Mouse (Mus musculus): Measurements from ENCODE around the gene Tbx10. TPM values are rescaled to one million over a fixed set of nuclear protein-coding genes. Genes with fewer than 3 reads are reported as not detected.

Tbx10 gene
- polyA plus RNA-seq (2012; rRNA removed), result 0.10 TPM in 1 of 2 replicates, not detected in the other

DNA sequence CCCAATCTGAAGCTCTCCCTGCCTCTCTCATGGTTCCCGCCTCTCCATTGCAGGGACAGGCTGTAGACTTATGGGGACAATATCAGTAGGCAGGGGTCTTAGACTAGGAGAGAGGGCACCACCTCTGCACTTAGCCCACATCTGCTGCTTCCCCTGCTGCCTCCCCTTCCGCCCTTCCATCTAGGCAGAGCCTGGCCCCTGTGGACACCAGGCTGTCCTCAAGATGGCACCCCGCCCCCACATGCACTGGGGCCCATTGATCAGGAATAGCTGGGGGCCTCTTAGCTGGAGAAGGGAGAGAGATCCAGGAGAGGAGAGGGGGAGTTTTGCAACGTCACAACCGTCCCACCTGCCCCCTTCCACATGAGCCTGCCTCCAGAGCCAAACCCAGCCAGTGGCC is at the start of gene Tbx10:
Gene Tbx10 (plus strand): TSS at position 337 of the 400 bp plus-strand sequence.
- H3K4me3 ChIP-seq (ENCODE audit: low read depth, low read length), result no peak within 1 kb of the TSS
- WGBS, result 77% methylated on average over 5 of the region's 5 CpGs
- peaks cover 9% of the 10 kb centered on the region for H3K4me1 ChIP-seq (ENCODE audit: control insufficient read depth, insufficient read depth, insufficient read length, low read length)
- no peaks in the 10 kb centered on the region for H3K27me3 ChIP-seq (ENCODE audit: control insufficient read depth, insufficient read depth, low read length)
- no peak for TF ChIP-seq POLR2A (IDR thresholded peaks at IDR 0.05; ENCODE audit: low read depth, low read length)
- TF ChIP-seq CTCF (IDR thresholded peaks at IDR 0.05; ENCODE audit: extremely low read depth, insufficient read length, insufficient replicate concordance, low read depth, low read length), result no peak
- no peak within 1 kb of the TSS for H3K27ac ChIP-seq (ENCODE audit: insufficient read depth, low read depth, low read length)
- no peaks in the 10 kb centered on the region; the same call in 1 of the 2 replicates for H3K36me3 ChIP-seq (ENCODE audit: control insufficient read depth, insufficient read depth, low read length)

DNA sequence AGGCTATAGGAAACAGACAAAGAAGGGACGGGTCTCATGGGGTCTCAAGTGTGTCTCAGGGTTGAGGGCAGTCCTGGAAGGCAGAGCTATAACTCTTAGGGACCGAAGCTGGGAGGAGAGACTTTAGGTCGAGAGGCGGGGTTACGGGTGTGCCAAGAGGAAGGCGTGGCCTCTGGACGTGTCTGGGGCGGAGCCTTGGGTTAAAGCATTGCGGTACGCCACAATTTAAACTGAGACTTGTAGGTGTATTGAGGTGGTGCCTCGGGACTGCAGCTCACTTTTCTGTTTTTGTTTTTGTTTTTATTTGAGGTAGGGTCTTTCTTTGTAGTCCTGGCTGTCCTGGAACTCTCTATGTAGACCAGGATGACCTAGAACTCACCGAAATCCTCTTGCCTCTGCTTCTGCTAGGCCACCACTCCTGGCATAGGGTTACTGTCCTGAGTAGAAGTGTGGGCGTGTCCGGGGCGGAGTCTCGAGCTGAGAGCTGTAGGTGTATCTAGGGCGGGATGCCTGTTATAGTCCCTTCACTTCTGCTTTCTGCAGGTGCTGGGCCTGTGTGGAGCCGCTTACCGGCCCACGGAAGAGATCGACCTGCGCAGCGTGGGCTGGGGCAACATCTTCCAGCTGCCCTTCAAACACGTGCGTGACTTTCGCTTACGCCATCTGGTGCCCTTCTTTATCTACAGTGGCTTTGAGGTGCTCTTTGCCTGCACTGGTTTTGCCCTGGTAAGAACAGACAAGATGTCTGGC is 49.4 kb upstream of the Tbx10 start:
- H3K36me3 ChIP-seq (ENCODE audit: control insufficient read depth, insufficient read depth, low read length), result peaks cover 12% of the 10 kb centered on the region
- 15% methylated on average over 27 of the region's 27 CpGs for WGBS
- TF ChIP-seq POLR2A (IDR thresholded peaks at IDR 0.05; ENCODE audit: low read depth, low read length) (peak; percentile 16; the same call in 1 of the 2 replicates), CTCF (IDR thresholded peaks at IDR 0.05; ENCODE audit: extremely low read depth, insufficient read length, insufficient replicate concordance, low read depth, low read length) (no peak)
- H3K4me1 ChIP-seq (ENCODE audit: control insufficient read depth, insufficient read depth, insufficient read length, low read length), result peaks cover 12% of the 10 kb centered on the region
- peak overlapping the region; percentile 25; the same call in 1 of the 2 replicates for H3K4me3 ChIP-seq (ENCODE audit: low read depth, low read length)
- no peaks in the 10 kb centered on the region for H3K27me3 ChIP-seq (ENCODE audit: control insufficient read depth, insufficient read depth, low read length)
- H3K27ac ChIP-seq (ENCODE audit: insufficient read depth, low read depth, low read length), result no peak overlapping the region

DNA sequence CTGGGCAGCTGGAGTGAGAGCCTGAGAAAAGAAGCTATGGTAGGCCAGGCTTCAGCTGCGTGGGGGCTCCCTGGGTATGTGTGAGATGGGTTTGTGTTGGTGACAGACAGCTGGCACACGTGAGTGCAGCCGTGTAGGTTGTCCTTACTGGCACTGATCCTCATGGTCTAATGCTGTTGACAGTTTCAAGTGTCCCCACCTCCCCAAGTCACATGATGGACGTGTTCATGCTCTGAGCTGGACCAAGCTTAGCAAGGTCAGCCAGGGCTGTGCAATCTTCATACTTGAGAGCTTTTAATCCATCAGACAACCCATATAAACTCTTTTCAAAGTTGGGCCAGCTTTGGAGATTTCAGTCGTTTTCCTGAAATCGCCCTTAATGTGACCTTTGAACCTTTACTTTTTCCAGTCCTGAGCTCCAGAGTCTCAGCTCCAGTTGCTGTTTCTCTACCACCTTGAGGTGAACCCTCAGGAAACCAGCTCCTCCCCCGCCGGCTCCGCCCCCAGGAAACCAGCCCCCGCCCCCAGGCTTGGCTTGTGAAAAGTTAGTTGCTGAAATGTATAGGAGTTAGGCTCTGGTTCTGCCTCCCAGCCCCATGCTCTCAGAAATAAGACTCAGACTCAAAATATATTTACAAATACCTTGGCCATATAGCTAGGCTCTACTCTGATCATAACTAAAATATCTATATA is 46.5 kb upstream of the Tbx10 start:
- no peak overlapping the region for H3K4me3 ChIP-seq (ENCODE audit: low read depth, low read length)
- TF ChIP-seq POLR2A (IDR thresholded peaks at IDR 0.05; ENCODE audit: low read depth, low read length) (no peak), CTCF (IDR thresholded peaks at IDR 0.05; ENCODE audit: extremely low read depth, insufficient read length, insufficient replicate concordance, low read depth, low read length) (no peak)
- WGBS, result 38% methylated on average over 10 of the region's 10 CpGs
- no peak overlapping the region for H3K27ac ChIP-seq (ENCODE audit: insufficient read depth, low read depth, low read length)
- peaks cover 12% of the 10 kb centered on the region for H3K4me1 ChIP-seq (ENCODE audit: control insufficient read depth, insufficient read depth, insufficient read length, low read length)
- peaks cover 22% of the 10 kb centered on the region for H3K36me3 ChIP-seq (ENCODE audit: control insufficient read depth, insufficient read depth, low read length)
- no peaks in the 10 kb centered on the region for H3K27me3 ChIP-seq (ENCODE audit: control insufficient read depth, insufficient read depth, low read length)

DNA sequence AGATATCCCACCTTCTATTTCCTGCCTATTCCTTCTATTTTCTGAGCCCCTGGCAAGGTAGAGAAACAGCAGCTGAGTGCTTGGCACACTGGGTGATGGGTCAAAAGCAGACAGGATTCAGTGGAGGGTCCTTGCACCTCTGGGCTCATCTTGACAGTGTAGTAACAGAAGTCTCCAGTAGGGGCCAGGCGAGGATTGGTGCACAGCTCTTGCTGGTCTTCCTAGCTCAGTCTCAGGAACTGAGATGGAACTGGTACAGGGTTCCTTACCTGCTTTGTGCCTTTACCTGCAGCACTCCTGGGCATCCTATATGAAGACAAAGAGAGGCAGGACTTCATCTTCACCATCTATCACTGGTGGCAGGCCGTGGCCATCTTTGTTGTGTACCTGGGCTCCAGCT is 45.8 kb upstream of the Tbx10 start:
- Histone ChIP-seq H3K4me1 (ENCODE audit: control insufficient read depth, insufficient read depth, insufficient read length, low read length) (peaks cover 12% of the 10 kb centered on the region), H3K4me3 (ENCODE audit: low read depth, low read length) (no peak overlapping the region), H3K27me3 (ENCODE audit: control insufficient read depth, insufficient read depth, low read length) (no peaks in the 10 kb centered on the region), H3K36me3 (ENCODE audit: control insufficient read depth, insufficient read depth, low read length) (peaks cover 22% of the 10 kb centered on the region), H3K27ac (ENCODE audit: insufficient read depth, low read depth, low read length) (no peak overlapping the region)
- WGBS, result 45% methylated on average over 2 of the region's 2 CpGs
- TF ChIP-seq CTCF (IDR thresholded peaks at IDR 0.05; ENCODE audit: extremely low read depth, insufficient read length, insufficient replicate concordance, low read depth, low read length), result peak; percentile 84; the same call in 1 of the 2 replicates
- TF ChIP-seq POLR2A (IDR thresholded peaks at IDR 0.05; ENCODE audit: low read depth, low read length), result no peak

DNA sequence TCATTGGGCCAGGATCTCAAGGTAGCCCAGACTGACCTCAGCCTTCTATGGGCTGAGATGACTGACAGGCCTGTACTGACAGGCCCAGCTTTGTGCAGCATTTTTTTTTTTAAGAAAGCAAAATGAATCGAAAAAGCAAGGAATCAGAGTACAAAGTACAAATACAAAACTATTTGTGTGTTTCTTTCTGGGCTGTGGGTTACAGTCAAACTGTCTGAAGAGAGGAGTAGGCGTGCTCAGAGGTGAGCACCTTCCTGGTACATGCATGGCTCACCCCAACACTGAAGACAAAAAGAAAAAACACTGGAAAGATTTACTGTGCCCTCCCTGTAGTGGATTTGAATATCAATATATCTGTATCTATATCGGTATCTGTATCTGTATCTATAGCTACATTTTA is 44.7 kb upstream of the Tbx10 start:
- peaks cover 19% of the 10 kb centered on the region for H3K36me3 ChIP-seq (ENCODE audit: control insufficient read depth, insufficient read depth, low read length)
- TF ChIP-seq POLR2A (IDR thresholded peaks at IDR 0.05; ENCODE audit: low read depth, low read length), result no peak
- TF ChIP-seq CTCF (IDR thresholded peaks at IDR 0.05; ENCODE audit: extremely low read depth, insufficient read length, insufficient replicate concordance, low read depth, low read length), result no peak
- no peak overlapping the region for H3K27ac ChIP-seq (ENCODE audit: insufficient read depth, low read depth, low read length)
- WGBS, result 74% methylated on average over 3 of the region's 3 CpGs
- H3K4me3 ChIP-seq (ENCODE audit: low read depth, low read length), result no peak overlapping the region
- peaks cover 8% of the 10 kb centered on the region for H3K4me1 ChIP-seq (ENCODE audit: control insufficient read depth, insufficient read depth, insufficient read length, low read length)
- no peaks in the 10 kb centered on the region for H3K27me3 ChIP-seq (ENCODE audit: control insufficient read depth, insufficient read depth, low read length)

DNA sequence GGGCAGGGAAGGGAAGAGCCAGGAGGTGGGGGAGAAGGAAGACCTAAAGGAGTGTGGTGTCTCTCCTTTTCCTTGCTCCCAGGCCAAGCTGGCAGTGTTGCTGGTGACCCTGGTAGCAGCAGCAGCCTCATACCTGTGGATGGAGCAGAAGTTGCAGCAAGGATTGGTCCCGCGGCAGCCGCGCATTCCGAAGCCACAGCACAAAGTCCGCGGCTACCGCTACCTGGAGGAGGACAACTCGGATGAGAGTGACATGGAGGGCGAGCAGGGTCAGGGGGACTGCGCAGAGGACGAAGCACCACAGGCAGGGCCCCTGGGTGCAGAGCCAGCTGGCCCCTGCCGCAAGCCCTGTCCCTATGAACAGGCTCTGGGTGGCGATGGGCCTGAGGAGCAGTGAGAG is 44.0 kb upstream of the Tbx10 start:
- peaks cover 3% of the 10 kb centered on the region; the same call in 1 of the 2 replicates for H3K4me1 ChIP-seq (ENCODE audit: control insufficient read depth, insufficient read depth, insufficient read length, low read length)
- 88% methylated on average over 14 of the region's 14 CpGs for WGBS
- H3K36me3 ChIP-seq (ENCODE audit: control insufficient read depth, insufficient read depth, low read length), result peaks cover 19% of the 10 kb centered on the region
- no peak overlapping the region for H3K27ac ChIP-seq (ENCODE audit: insufficient read depth, low read depth, low read length)
- TF ChIP-seq POLR2A (IDR thresholded peaks at IDR 0.05; ENCODE audit: low read depth, low read length) (no peak), CTCF (IDR thresholded peaks at IDR 0.05; ENCODE audit: extremely low read depth, insufficient read length, insufficient replicate concordance, low read depth, low read length) (no peak)
- H3K4me3 ChIP-seq (ENCODE audit: low read depth, low read length), result no peak overlapping the region
- H3K27me3 ChIP-seq (ENCODE audit: control insufficient read depth, insufficient read depth, low read length), result no peaks in the 10 kb centered on the region

DNA sequence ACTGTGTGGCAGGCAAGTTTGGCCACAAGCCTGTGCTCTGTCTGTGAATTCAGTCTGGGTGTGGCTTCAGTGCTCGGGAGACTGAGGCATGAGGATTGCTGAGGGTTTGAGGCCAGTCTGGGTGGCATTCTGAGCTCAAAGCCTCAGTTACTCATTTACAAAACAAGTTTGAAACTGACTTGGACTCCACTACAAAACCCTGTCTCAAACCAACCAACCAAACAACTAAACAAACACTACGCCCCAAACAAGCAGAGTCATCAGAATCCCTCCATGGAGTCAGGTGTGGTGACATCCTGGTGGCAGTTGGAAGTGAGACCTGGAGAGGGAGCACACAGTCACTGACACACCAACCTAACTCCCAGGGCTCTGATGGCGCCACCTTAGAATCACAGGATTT is 42.2 kb upstream of the Tbx10 start:
- no peak overlapping the region for H3K27ac ChIP-seq (ENCODE audit: insufficient read depth, low read depth, low read length)
- peaks cover 4% of the 10 kb centered on the region for H3K4me1 ChIP-seq (ENCODE audit: control insufficient read depth, insufficient read depth, insufficient read length, low read length)
- H3K27me3 ChIP-seq (ENCODE audit: control insufficient read depth, insufficient read depth, low read length), result no peaks in the 10 kb centered on the region
- no peak overlapping the region for H3K4me3 ChIP-seq (ENCODE audit: low read depth, low read length)
- WGBS, result 90% methylated on average over 3 of the region's 3 CpGs
- peaks cover 18% of the 10 kb centered on the region for H3K36me3 ChIP-seq (ENCODE audit: control insufficient read depth, insufficient read depth, low read length)
- TF ChIP-seq CTCF (IDR thresholded peaks at IDR 0.05; ENCODE audit: extremely low read depth, insufficient read length, insufficient replicate concordance, low read depth, low read length) (no peak), POLR2A (IDR thresholded peaks at IDR 0.05; ENCODE audit: low read depth, low read length) (no peak)

Data from small intestine, adult 2 months (tissue).